Mouse (Mus musculus) liver, embryonic 14.5 days (tissue): Measurements from ENCODE around the gene Ttyh3.

ENCODE experiments used
- CTCF ChIP-seq: IDR thresholded peaks from 2 replicates; pipeline ENCODE4 v1.5.1; 2016; ENCODE audit warnings: antibody characterized with exemption, low read depth, control low read depth
- EP300 ChIP-seq: IDR thresholded peaks from 2 replicates; pipeline ENCODE4 v1.6.1; 2016; ENCODE audit warnings: antibody characterized with exemption, low read depth

- no peak for TF ChIP-seq EP300
- no peak for TF ChIP-seq CTCF
Observed at GRCm38 (mm10) chr5:140624238-140624637, 24.6 kb downstream of the Ttyh3 start.
